Mouse (Mus musculus) olfactory bulb, adult 2 months (tissue): ENCODE measurements around the gene Cpox. TPM values are rescaled to one million over a fixed set of nuclear protein-coding genes. Genes with fewer than 3 reads are reported as not detected.

Experiments used
- H3K27ac ChIP-seq: fragments of 200-500 bp; 2 replicates; pipeline ENCODE4 v1.5.1; 2012; ENCODE audit warnings: low read depth, low read length; ENCODE audit not compliant: insufficient read depth
- H3K4me1 ChIP-seq: fragments of 200-500 bp; 2 replicates; pipeline ENCODE4 v1.6.1; 2012; ENCODE audit warnings: low read length; ENCODE audit not compliant: control insufficient read depth, insufficient read depth
- H3K4me3 ChIP-seq: fragments of 200-500 bp; 2 replicates; pipeline ENCODE4 v1.5.1; 2012; ENCODE audit warnings: mild to moderate bottlenecking, low read depth, low read length, moderate library complexity; ENCODE audit not compliant: insufficient read depth
- CTCF ChIP-seq: fragments of 200-500 bp; IDR thresholded peaks from 2 replicates; pipeline ENCODE4 v1.5.1; 2012; ENCODE audit warnings: low read depth, mild to moderate bottlenecking, low read length, moderate library complexity; ENCODE audit not compliant: insufficient read depth
- POLR2A ChIP-seq: fragments of 200-500 bp; IDR thresholded peaks from 2 replicates; pipeline ENCODE4 v1.6.1; 2012; ENCODE audit warnings: mild to moderate bottlenecking, low read depth, low read length, moderate library complexity; ENCODE audit not compliant: insufficient read depth
- WGBS: fragments of 180-500 bp; shearing (Covaris S2); methylation state at CpG from one replicate; pipeline ENCODE4 v1.1.7; 2018; 5-methylcytosine and 5-hydroxymethylcytosine counted together
- polyA plus RNA-seq: library from polyadenylated mRNA; stranded (reverse); fragments of >200 nt; gene quantifications from 2 replicates; pipeline ENCODE4 v1.2.4, GENCODE M21; 2012; ENCODE audit warnings: low replicate concordance; ENCODE audit not compliant: missing spikeins, insufficient read depth, insufficient read length

Gene Cpox
- polyA plus RNA-seq, 1 experiment = not detected

GRCm38 (mm10) chr16:58722292-58722691, 52.2 kb downstream of the Cpox start:
- no peak for TF ChIP-seq POLR2A
- TF ChIP-seq CTCF = no peak
- no peak overlapping the region for H3K4me3 ChIP-seq
- over 99% methylated on average over 2 of the region's 2 CpGs for WGBS
- H3K27ac ChIP-seq = no peak overlapping the region
- no peaks in the 10 kb centered on the region for H3K4me1 ChIP-seq

GRCm38 (mm10) chr16:58726680-58727476, 56.8 kb downstream of the Cpox start:
- Histone ChIP-seq H3K4me3 (no peak overlapping the region), H3K4me1 (peaks cover 6% of the 10 kb centered on the region), H3K27ac (no peak overlapping the region)
- 80% methylated on average over 11 of the region's 11 CpGs for whole genome bisulfite sequencing
- TF ChIP-seq POLR2A (no peak), CTCF (no peak)

DNA sequence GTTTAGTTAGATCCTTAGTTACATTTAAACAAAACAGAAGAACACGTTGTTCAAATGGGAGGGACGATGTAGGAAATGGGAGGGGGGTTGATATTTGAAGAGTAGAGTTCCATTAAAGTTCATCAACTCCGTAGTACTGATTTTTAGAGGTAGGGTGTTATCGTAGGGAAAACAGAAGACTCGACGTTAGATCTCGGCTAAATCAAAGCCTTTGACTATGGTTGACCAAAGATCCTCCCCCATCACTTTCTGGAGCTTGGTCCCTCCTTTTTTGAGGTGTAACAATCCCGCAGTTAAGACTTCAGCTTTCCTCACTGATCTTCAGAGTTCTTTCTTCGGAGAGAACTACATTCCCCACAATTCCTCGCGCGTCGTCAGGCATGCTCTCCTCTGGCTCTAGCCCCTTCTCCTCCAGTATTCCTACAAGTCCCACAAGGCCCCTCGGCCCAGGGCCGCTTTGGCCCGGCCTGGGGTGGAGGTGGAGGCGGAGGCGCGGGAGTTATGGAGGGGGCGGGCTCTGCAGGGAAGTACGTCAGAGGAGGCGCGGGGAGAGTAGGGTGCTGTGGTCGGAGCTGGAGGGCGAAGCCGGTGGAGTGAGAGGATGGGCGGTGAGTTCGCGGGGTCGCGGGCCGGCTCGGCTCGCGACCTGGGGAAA, 57.5 kb downstream of the Cpox start, which contains the start of gene Cldnd1:
TSS of gene Cldnd1 (plus strand) at position 434 of the 655 bp plus-strand sequence.
- H3K4me3 ChIP-seq = peak within 1 kb of the TSS; percentile 86
- H3K4me1 ChIP-seq = peaks cover 6% of the 10 kb centered on the region
- TF ChIP-seq CTCF (no peak), POLR2A (peak; percentile 57)
- H3K27ac ChIP-seq = no peak within 1 kb of the TSS
- WGBS = 2% methylated on average over 33 of the region's 35 CpGs

DNA sequence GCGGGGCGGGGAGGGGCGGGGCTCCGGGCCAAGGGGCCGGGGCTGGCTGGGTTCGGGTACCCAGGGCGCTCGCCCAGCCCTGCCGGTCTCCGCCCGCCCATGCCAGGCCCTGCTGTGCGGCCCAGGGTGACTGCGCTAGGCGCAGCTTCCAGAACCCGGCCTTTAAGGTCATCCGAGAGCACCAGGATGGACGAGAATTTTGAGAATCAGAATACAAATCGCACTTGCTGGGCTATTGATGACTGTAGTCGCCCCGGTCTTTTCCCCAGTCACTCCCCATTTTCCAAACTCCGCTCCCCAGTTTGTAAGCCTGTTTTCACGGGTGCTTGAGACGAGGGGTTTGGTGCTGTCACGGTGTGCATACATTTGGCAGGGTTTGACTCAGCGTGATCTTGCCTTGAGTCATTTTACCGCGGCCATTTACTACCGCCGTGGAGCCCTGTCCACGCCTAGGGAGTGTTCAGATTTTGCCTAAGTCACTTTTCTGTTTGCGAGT, 58.1 kb downstream of the Cpox start:
- WGBS = under 1% methylated on average over 29 of the region's 31 CpGs
- H3K4me3 ChIP-seq = peak overlapping the region; percentile 86
- H3K27ac ChIP-seq = no peak overlapping the region
- H3K4me1 ChIP-seq = peaks cover 6% of the 10 kb centered on the region
- TF ChIP-seq POLR2A (no peak; the same call in 1 of the 2 replicates), CTCF (no peak)

DNA sequence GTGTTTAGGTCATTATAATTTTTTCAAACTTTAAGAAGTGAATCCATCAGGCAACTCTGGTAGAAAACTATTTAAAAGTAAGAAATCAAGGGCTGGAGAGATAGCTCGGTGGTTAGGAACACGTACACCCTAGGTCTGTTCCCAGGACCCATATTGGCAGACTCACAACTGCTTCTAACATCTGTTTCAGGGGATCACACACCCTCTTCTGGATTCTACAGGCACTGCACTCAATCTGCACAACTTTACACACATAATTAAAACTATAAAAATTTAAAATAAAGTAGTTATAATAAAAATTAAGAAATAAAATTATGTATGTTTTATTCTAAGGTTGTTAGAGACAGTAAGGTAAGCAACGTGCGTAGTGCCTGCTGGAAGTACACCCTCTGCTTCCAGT, 68.1 kb downstream of the Cpox start:
- Histone ChIP-seq H3K4me3 (no peak overlapping the region), H3K4me1 (no peaks in the 10 kb centered on the region), H3K27ac (no peak overlapping the region)
- TF ChIP-seq CTCF (no peak), POLR2A (no peak)
- WGBS = 92% methylated on average over 4 of the region's 4 CpGs

- TF ChIP-seq CTCF (no peak), POLR2A (no peak)
- Histone ChIP-seq H3K27ac (no peak overlapping the region), H3K4me3 (no peak overlapping the region), H3K4me1 (no peaks in the 10 kb centered on the region)
- WGBS = 91% methylated on average over 1 of the region's 1 CpGs
These were observed 68.7 kb downstream of the Cpox start for GRCm38 (mm10) chr16:58738800-58739199.

GRCm38 (mm10) chr16:58740751-58741150, 70.7 kb downstream of the Cpox start:
- Histone ChIP-seq H3K27ac (no peak overlapping the region), H3K4me3 (no peak overlapping the region), H3K4me1 (no peaks in the 10 kb centered on the region)
- 96% methylated on average over 5 of the region's 5 CpGs for WGBS
- TF ChIP-seq CTCF = no peak
- TF ChIP-seq POLR2A = no peak

- WGBS = 57% methylated on average over 4 of the region's 4 CpGs
- no peak for TF ChIP-seq POLR2A
- TF ChIP-seq CTCF = no peak
- no peaks in the 10 kb centered on the region for H3K4me1 ChIP-seq
These were observed 76.6 kb downstream of the Cpox start for GRCm38 (mm10) chr16:58746715-58747114.

GRCm38 (mm10) chr16:58751314-58751713, 81.2 kb downstream of the Cpox start:
- H3K27ac ChIP-seq = no peak overlapping the region
- no peak overlapping the region for H3K4me3 ChIP-seq
- 24% methylated on average over 1 of the region's 1 CpGs for WGBS
- H3K4me1 ChIP-seq = no peaks in the 10 kb centered on the region
- no peak for TF ChIP-seq POLR2A
- no peak for TF ChIP-seq CTCF

More at GRCm38 (mm10) chr16:58746715-58747114, 76.6 kb downstream of the Cpox start:
- H3K27ac ChIP-seq = no peak overlapping the region
- H3K4me3 ChIP-seq = no peak overlapping the region
